Mouse (Mus musculus) heart, postnatal 10 days (tissue): Measurements from ENCODE around the gene Ap1g2. TPM values are rescaled to one million over a fixed set of nuclear protein-coding genes. Genes with fewer than 3 reads are reported as not detected.

Experiments used
- DNase-seq, 2 experiments: peaks; one replicate each; pipeline ENCODE4 v3.0.0; 2021
- intact Hi-C: fragments of 180-260 bp; cut with DNase I; formaldehyde crosslinking; loops from one replicate; pipeline ENCODE4 v1.15.1; 2025
- total RNA-seq, 2 experiments: library from RNA; stranded (reverse); gene quantifications; 2 replicates each; pipeline ENCODE4 v1.2.3; 2021

Ap1g2 gene
- 1 to 10 TPM; 5.5 to 5.7 TPM for total RNA-seq

GRCm38 (mm10) chr14:55105836-55106809, at the start of gene Ap1g2:
TSS of gene Ap1g2 (minus strand) at chr14:55106593.
- DNase-seq = peak; percentile 86
- intact Hi-C loops = no loop called here

GRCm38 (mm10) chr14:55152951-55153481, 46.6 kb upstream of the Ap1g2 start:
- intact Hi-C loops = no loop called here
- no peak for DNase-seq

- intact Hi-C loops = no loop called here
- no peak for DNase-seq
Measured at GRCm38 (mm10) chr14:55152174-55152573, 45.8 kb upstream of the Ap1g2 start.

GRCm38 (mm10) chr14:55150985-55151384, 44.6 kb upstream of the Ap1g2 start:
- intact Hi-C loops = no loop called here
- no peak for DNase-seq

GRCm38 (mm10) chr14:55149041-55149440, 42.6 kb upstream of the Ap1g2 start:
- DNase-seq = no peak
- intact Hi-C loops = loop anchor here (2.0 to 5.0 kb wide), 2 partner anchors 288 to 388 kb away; no protein-coding TSS in a partner anchor

GRCm38 (mm10) chr14:55148363-55148915, 42.0 kb upstream of the Ap1g2 start:
- peak; percentile 69 to 84 for DNase-seq
- intact Hi-C loops = loop anchor here (2.0 to 5.0 kb wide), 2 partner anchors 289 to 388 kb away; no protein-coding TSS in a partner anchor

GRCm38 (mm10) chr14:55146829-55147401, 40.5 kb upstream of the Ap1g2 start:
- DNase-seq = peak; percentile 60 to 63

GRCm38 (mm10) chr14:55146324-55146723, 39.9 kb upstream of the Ap1g2 start:
- DNase-seq = no peak
- intact Hi-C loops = loop anchor here (5.0 kb wide), 1 partner anchor 291 kb away; no protein-coding TSS in a partner anchor

More at GRCm38 (mm10) chr14:55146829-55147401, 40.5 kb upstream of the Ap1g2 start:
- intact Hi-C loops = loop anchor here (5.0 kb wide), 1 partner anchor 290 kb away; no protein-coding TSS in a partner anchor

GRCm38 (mm10) chr14:55139313-55139712, 32.9 kb upstream of the Ap1g2 start:
- DNase-seq = no peak
- intact Hi-C loops = no loop called here

GRCm38 (mm10) chr14:55135676-55136075, 29.3 kb upstream of the Ap1g2 start:
- intact Hi-C loops = no loop called here
- DNase-seq = no peak

GRCm38 (mm10) chr14:55126521-55126920, 20.1 kb upstream of the Ap1g2 start:
- intact Hi-C loops = no loop called here
- no peak for DNase-seq

GRCm38 (mm10) chr14:55125711-55126110, 19.3 kb upstream of the Ap1g2 start:
- intact Hi-C loops = no loop called here
- no peak for DNase-seq

- intact Hi-C loops = loop anchor here (1.0 to 5.0 kb wide), 2 partner anchors 39 to 315 kb away; no protein-coding TSS in a partner anchor
- no peak for DNase-seq
Measured at GRCm38 (mm10) chr14:55122359-55122758, 16.0 kb upstream of the Ap1g2 start.

GRCm38 (mm10) chr14:55121947-55122346, 15.6 kb upstream of the Ap1g2 start:
- intact Hi-C loops = loop anchor here (1.0 to 5.0 kb wide), 2 partner anchors 39 to 315 kb away; no protein-coding TSS in a partner anchor
- DNase-seq = peak; percentile 86 to 88

- intact Hi-C loops = loop anchor here (5.0 kb wide), 1 partner anchor 318 kb away; no protein-coding TSS in a partner anchor
- no peak for DNase-seq
Measured at GRCm38 (mm10) chr14:55119421-55120134, 13.2 kb upstream of the Ap1g2 start.

- intact Hi-C loops = no loop called here
- DNase-seq = peak in 1 of 2 experiments; percentile 52
Measured at GRCm38 (mm10) chr14:55118852-55119251, 12.5 kb upstream of the Ap1g2 start.

GRCm38 (mm10) chr14:55116425-55117200, 10.2 kb upstream of the Ap1g2 start, which contains the start of gene Jph4:
TSS of gene Jph4 (minus strand) at chr14:55116935.
- DNase-seq = no peak
- intact Hi-C loops = no loop called here

GRCm38 (mm10) chr14:55115846-55116245, 9.5 kb upstream of the Ap1g2 start:
- no peak for DNase-seq
- intact Hi-C loops = no loop called here
